Mouse (Mus musculus) large intestine, adult 2 months (tissue): ENCODE measurements around the gene Bcam. TPM values are rescaled to one million over a fixed set of nuclear protein-coding genes. Genes with fewer than 3 reads are reported as not detected.

Experiments
- DNase-seq: peaks from one replicate; pipeline ENCODE4 v3.0.0-alpha.2; 2012; ENCODE audit warnings: low read depth, low spot score
- WGBS: fragments of 180-500 bp; shearing (Covaris S2); methylation state at CpG from one replicate; pipeline ENCODE4 v1.1.7; 2018; 5-methylcytosine and 5-hydroxymethylcytosine counted together
- polyA plus RNA-seq: library from polyadenylated mRNA; depleted of rRNA; stranded (reverse); fragments of >200 nt; gene quantifications from 2 replicates; pipeline ENCODE4 v1.2.3, GENCODE M21; 2012

The Bcam gene
- polyA plus RNA-seq, 1 experiment: 27.0 TPM

DNA sequence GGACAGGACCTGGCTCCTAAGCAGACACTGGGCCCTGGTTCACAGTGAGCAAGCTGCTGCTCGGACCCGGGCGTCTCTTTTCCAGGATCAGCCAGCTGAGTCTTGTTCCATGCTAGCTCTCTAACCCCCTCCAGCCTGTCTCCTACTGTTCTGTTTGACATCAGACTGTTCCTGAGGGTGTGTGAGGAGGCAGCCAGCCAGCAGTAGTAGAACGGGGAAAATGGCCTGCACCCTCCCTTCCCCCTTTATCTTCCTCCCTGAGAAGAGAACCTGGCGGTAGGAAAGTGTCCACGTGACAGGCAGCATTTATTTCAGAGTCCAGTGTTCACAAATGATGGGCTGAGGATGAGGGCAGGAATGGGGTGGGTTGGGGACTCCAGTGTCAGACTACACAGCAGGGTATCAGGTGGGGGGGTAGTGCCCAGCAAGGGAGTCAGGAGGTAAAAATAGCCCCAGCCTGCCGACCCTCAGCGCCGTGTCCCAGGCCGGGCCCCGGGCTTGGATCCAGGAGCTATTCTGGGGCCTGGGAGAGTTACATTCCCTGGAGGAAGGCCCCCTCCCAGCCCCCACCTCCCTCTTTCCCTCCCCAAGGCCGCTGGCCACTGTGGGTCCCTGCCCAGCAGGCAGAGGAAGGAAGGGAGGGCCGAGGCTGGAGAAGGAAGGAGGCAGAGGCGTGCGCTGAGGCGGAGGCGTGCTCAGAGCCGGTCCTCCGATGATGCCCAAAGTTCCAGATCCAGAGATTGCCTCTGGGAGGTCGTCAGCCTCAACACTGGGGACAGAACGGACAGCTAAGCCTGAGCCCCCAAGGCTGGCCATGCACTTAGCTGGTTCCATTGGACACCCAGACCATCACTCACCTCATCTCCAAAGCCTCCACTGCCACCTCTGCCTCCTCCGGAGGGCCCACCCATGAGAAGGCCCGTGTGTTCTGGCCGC, 14.7 kb downstream of the Bcam start:
- DNase-seq: no peak
- 52% methylated on average over 24 of the region's 24 CpGs for WGBS

DNA sequence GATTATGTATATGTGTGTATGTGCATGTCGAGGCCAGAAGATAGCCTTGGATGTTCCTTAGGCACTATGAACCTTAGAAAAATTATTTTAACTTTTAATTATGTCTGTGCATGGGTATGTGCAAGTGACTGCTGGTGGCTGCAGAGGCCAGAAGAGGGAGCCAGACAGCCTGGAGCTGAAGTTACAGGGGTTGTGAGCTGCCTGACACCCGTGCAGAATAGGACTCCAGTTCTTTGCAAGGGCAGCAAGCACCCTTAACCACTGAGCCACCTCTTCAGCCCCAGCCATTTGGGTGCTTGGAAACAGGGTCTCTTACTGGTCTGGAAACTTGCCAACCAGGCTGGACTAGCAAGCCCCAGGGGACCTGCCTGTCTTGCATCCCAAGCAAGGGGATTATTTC, 15.8 kb downstream of the Bcam start:
- WGBS: 74% methylated on average over 2 of the region's 2 CpGs
- no peak for DNase-seq

DNA sequence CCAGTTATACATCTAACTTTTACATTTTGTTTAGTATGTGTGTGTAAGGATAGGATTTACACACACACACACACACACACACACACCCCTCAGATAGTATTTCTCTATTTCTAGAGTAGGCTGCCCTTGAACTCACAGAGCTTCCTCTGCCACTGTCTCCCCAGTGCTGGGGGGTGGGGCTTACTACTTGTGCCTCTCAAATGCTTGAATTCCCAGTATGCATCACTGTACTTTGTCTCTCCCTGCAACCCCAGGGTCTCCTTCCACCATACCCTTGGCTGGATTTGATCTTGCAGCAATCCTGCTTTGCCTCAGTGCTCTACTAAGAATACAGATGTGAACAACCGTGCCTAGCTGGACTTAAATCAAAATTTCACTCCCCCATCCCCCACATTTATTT, 16.8 kb downstream of the Bcam start:
- 66% methylated on average over 1 of the region's 1 CpGs for WGBS
- no peak for DNase-seq

DNA sequence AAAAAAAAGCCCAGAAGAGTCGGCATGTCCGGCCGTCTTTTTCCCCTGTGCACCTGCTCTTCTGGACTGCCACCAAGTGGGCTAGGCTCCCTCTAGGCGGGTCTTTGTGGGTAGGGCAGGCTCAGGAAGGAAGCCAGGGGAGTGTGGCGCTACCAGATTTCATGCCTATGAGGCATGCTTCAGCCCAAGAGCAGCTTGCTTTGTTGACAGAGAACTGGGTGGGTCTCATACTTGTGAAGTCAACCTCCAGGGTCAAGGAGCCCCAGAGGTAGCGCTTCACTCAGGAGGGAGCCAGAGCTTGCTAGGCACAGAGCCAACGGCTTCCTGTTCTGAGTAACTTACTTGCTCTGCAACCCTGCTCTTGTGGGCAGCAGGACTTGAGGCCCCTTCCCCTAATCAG, 17.2 kb downstream of the Bcam start:
- 21% methylated on average over 7 of the region's 7 CpGs for WGBS
- no peak for DNase-seq

DNA sequence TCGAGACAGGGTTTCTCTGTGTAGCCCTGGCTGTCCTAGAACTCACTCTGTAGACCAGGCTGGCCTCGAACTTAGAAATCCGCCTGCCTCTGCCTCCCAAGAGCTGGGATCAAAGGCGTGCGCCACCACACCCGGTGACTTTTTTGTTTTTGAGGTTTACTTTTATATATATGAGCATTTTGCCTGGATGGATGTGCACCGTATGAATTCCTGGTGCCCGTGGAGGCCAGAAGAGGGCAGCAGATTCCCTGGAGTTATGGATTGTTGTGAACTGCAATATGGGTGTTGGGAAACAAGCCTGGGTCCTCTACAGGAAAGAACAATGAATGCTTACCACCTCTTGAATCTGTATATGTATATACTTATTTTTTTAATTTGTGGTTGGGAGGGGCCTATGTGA, 18.2 kb downstream of the Bcam start:
- WGBS: 79% methylated on average over 8 of the region's 8 CpGs
- DNase-seq: no peak

DNA sequence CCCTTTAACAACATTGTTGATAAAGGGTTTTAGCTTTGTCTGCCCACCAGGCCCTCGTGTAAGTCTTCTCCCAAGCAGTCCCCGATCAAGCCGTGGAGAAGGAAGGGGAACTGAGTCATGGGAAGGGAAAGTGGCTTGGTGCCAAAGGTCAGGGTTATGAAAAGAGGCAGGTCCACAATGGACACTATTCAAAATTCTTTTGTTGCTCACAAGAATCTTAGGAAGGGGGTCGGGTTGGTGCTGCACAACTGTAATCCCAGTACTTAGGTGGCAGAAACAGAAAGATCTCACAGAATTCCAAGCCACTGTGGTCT, 19.8 kb downstream of the Bcam start:
- DNase-seq: no peak
- 14% methylated on average over 4 of the region's 4 CpGs for WGBS

DNA sequence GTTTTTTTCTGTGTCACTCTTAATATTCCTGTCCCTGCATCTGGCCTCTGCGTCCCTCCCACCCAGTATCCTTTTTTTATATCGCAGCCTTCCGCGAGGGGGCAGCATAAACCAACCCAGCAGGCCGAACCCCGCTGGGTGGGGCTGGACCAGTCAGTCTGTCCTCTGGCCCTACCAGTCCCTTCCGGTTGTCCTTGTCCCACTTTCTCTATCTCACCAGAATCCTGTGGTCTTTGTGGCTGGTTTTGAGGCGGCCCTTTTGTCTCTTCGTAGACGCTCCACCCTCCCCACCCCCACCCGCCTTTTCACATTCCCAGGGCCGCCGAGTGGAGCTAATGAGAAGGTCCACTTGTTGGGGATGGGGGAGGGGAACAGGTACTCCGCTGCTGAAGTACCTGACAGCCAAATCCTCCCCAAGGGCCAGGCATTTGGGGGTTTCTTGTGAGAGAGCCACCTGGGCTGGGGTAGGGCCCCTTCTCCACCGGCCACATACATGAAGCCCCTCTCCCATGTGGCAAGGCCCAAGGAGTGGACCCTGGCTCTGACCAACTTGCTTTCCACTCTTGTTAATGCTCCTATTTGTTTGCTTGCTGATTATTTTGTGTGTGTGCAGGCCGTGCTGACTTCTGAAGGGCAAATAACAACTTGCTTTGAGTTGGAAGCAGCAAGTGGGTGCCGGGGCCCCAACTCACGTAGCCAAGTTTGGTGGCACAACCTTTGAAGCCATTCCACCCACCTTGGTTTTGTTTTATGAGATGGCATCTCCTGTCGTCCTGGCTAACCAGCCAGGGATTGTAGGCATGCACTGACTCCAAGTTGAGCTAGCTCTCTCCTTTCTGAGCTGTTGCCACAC, 20.4 kb downstream of the Bcam start, which contains the start of gene Nectin2:
TSS of gene Nectin2 (minus strand) at position 267 of the 853 bp plus-strand sequence.
- DNase-seq: peak; percentile 81
- 10% methylated on average over 19 of the region's 19 CpGs for WGBS

DNA sequence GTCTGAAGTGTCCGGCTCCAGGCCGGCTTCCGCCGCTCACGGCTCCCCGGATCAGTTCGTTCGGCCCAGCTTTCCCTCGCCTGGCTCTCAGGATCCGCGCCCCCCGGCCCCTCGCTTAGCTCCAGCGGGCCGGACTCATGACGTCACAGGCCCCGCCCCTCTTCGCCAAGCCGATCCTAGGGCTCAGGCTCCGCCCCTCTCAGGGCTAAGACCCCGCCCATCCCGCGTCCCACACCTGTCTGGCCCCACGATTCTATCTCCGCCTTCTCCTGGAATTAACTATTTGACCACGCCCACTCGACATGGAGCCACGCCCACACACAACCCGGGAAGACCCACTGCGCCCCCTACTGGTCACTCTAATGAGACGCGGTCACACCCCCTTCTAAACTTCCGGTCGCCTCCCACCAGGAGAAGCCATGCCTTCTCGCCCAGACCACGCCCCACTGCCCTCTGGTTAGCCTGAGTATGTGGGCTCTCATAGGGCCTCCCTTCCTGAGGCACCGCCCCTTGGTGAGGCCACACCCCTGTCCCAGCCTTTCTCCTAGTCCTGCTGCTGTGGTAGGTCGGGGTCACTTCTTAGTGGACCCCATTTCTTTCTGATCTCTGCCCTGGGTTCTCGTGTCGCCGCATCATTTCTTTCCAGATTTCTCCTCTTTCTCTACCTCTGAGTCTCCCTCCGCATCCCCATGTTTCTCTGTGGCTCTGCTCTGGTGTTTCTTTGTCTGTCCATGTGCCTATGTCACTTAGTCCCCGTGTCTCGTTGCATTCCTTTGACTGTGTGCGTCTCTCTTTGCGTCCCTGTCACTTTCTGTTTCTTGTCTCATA, 21.2 kb downstream of the Bcam start:
- WGBS: under 1% methylated on average over 38 of the region's 46 CpGs
- peak; percentile 98 for DNase-seq

DNA sequence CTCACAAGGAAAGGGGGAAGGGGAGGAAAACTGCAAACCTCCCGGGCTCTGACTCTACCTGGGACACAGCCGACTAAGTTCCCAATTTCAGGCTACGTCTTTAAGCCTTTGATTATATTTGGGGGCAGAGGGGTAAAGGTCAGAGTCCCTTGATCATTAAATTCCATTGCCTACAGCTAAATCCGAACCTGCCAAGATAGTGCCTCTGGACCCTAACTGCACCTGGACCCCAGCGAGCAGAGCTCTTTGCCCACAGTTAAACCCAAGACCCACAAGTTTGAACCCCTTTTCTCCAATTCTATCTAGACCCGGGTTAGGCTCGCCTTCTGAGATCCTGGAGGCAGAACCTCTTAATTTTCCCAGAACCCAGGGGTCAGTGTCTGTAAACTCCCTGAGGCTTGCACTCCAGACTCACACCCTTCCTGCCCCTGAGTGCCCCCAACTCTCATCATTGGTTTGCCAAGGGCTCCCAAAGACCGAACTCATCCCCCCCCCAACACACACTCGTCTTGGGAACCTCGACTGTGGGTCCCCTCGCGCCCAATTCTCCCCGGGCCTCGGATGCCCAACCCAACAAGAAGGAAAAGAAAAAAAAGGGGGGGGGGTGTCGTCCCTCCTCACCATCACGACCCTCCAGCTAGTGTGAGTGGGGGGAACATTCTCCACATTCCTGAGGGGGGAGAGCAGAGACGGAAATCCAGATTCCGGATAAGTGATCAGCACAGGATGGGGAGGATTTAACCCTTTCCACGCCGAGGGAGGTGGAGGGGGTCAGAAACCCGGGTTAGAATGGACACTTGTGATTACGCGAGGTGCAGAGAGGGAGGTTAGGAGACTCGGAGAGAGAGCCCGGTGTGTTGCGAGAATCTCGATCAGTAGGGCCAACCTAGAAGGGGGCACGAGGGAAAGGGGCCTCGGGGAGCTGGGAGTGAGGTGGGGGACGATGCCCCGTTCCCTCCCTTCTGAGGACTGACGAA, 22.3 kb downstream of the Bcam start:
- 2% methylated on average over 32 of the region's 32 CpGs for WGBS
- DNase-seq: no peak

DNA sequence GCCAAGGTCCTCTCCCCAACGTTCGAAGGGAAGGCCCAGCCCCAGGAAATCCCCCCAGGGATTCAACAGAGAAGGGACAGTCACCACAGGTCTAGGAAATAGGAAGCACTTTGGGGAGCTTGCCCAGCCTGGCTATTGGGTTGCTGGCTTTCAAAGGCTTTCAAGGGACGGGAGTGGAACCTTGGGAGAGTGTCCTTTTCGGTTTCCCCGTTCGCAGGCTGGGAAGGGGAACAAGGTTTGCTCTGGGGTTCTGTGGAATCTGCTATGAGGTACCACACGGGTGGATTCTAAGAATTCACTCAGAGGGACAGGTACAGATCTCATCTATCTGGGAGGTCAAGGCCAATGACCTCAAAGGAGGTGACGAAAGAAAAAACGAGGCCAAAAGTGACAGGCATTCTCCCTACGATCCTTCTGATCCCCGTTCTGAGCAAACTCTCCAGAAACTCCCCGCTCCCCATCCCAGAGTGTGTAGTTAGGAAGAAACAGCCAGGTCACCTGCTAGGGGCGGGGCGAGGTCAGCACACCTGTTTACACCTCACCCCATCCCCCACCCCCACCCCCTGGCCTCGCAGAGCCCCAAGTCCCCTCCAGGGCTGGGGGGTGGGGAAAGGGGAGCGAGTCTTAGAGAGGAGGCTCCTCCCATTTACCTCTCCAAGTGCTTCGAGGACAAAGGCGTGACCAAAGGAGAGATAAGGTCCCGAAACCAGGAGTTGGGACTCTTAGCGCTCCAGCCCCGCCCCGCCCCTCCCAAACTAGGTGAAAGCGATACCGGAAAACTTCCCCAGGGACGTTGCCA, 23.2 kb downstream of the Bcam start:
- DNase-seq: peak; percentile 70

DNA sequence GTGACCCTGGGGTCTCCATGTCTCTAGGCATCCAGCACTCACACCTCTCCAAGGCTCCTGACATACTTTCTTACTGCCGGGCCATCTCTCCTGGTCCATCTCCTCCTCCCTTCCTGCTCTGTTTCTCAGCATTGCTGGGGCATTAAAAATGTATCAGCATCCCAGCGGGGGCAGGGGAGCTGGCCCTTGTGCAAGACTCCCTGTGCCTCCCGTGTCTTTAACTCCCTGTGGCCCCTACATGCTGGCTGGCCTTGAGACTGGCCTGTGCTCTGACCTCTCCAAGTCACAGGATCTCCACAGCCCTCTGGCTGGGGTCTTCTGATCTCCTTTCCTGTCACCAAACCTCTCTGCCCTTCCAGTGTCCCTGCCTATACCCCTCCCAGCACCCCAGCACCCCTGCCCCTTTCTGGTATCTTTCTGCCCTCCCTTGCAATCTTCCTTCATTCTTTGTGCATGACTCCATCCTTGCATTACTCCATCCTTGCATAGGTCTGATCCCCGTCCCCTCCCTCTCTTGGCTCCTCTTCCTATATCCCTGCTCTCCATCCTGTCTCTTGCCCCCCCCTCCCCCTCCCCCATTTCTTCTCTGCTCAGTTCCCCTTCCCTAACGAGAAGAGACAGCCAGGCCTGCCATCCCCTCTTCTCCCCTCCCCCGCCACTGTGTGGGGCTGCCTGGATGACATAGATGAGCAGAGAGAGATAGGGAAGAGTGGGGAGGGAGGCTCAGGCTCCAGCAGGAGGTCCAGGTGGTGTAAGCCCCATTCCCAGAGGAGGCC, 24.2 kb downstream of the Bcam start:
- 56% methylated on average over 6 of the region's 6 CpGs for WGBS

More for the DNA sequence above, 23.2 kb downstream of the Bcam start:
- WGBS: 13% methylated on average over 25 of the region's 25 CpGs

DNA sequence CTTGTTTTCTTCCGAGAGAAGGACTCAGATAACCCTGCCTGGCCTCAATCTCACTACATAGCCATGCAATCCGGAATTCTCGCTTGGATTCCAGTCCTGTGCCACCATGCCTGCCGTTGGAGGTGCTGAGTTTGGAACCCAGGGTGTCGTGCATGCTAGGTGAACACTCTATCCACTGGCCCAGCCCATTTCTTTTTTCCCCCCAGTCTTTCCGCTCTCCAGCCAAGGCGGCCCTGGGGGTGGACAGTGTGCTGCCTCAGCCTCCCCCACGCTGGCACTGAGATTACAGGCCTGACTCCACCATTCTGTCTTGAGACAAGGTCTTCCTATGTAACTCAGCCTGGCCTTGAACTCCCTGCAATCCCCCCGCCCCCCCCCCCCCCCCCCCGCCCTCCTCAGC, 24.8 kb downstream of the Bcam start:
- no peak for DNase-seq
- WGBS: 75% methylated on average over 10 of the region's 10 CpGs

More for the DNA sequence above, 24.2 kb downstream of the Bcam start:
- no peak for DNase-seq

DNA sequence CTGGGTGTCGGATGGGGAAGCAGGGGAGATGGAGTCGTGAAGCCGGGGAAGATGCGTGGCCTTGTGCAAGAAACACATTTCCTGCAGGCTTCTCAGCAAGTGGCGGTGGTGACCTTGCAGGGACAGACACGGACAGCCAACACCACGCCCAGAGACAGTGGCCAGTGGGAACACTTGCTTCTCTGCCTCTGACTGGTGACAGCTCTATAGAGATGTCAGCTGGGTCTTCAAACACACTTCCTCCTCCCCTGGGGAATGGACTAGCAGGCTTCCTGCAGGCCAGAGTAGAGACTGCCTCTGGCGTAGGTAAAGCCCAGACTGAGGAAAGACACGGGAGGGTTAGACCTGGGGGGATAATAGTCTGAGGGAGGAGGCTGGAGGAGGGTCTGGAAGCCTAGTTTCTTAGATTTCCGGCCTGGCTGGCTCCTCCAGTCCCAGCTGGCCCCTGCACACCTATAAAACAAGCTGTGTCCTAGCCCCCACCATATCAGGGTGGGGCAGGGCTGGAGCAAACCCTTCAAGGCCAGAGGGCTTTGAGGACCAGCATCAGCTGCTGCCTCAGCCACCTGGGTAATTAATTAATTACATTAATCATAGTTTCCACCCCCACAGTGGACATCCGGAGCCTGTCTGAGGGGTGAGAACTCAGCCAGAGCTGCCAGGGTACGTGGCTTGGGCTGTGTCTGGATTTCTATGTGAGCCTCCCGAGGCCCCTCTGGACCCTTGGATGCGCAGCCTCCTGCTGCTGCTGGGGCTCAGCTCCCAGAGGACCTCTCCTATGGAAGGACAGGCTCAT, 26.0 kb downstream of the Bcam start:
- 55% methylated on average over 14 of the region's 14 CpGs for WGBS
- no peak for DNase-seq

DNA sequence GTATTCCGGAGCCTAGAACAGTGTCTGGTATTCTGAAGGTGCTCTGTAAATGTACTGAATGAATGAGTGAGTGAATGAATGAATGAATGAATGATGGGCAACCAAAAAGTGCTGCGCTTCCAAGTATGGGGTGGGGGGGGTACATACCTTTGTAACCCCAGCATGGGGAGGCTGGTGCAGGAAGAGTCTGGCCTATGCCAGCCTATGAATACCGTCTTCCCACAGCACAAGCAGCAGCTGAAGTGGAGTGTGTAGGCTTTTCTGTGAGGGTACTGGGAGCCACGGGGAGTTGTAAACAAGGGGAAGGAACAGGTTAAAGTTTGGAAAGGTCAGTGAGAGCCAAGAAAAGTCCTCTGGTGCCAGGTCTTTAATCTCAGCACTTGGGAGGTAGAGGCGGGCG, 27.0 kb downstream of the Bcam start:
- DNase-seq: no peak
- 80% methylated on average over 6 of the region's 6 CpGs for WGBS

DNA sequence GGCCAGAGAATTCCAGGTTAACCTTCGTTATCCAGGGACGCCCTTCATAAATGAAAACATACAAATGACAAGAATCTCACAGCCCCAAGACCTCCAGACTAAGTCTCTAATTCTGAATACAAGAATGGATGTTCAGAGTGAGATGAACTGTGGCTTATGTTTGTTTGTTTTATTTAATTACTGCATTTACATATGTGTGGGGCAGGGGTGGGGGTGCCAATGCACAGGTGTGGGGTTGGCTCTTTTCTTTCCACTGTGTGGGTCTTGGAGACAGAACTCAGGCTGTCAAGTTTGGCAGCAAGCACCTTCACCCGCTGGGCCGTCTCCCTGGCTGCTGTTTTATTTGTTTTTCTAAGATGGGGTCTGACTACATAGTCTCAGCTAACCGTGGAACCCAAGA, 28.3 kb downstream of the Bcam start:
- DNase-seq: no peak
- WGBS: 50% methylated on average over 5 of the region's 5 CpGs

DNA sequence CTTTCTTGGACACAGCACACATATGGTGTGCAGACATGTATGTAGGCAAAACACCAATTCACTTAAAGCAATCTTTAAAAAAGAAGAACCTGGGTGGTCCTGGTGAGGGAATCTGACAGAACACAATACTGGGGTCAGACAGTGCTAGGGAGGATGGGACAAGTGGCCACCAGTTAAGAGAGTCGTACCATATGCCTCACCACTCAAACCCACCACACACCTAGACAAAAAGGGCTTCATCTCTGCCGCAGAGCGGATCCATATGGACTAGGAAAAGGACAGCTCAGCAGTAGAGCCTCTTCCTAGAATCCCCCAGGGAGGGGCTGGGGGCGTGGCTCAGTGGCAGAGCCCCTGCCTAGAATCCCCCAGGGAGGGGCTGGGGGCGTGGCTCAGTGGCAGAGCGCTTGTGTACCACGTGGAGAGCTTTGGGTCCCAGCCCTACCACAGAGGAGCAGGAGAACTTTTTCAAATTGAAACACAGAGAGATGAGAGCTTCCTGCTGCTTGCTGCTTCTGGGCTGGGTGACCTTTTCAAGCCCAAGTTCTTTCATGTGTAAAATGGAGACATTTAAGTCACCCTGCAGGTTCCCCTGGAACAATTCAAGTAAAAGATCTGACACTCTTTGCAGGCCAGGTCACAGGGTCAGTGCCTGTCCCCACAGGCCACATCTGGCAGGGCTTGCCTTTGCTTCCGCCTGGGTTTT, 29.3 kb downstream of the Bcam start:
- 48% methylated on average over 8 of the region's 8 CpGs for WGBS
- no peak for DNase-seq
